19 mouse cellular contexts compared by ENCODE assay signal in genomic region chr6:43475921-43476320, GRCm38 (mm10).
DNase-seq lines count a peak whose midpoint lies in the region; ATAC-seq and TF ChIP-seq lines count a peak whose summit lies in the region.
"Had no signal": no experiment of that assay in that cellular context is flagged by ENCODE, and none has a peak within 500 bp of the region (broad histone marks: within the 10 kb centered on the region; RNA-seq: fewer than 3 reads in every experiment).

No protein-coding gene starts in this region.

- H3K36me3 ChIP-seq in liver, postnatal 0 days (replicated peaks; ENCODE audit: insufficient read depth, low read length): no peaks in the 10 kb centered on the region
- no peaks in the 10 kb centered on the region for H3K36me3 ChIP-seq in liver, embryonic 11.5 days (ENCODE audit: control insufficient read depth, insufficient read depth, low read length)
- H3K36me3 ChIP-seq in stomach, postnatal 0 days (ENCODE audit: control insufficient read depth, insufficient read depth, low read length): no peaks in the 10 kb centered on the region
- H3K36me3 ChIP-seq: G1E had no signal

- no peak for TF ChIP-seq CTCF in liver, postnatal 0 days (IDR thresholded peaks at IDR 0.05; ENCODE audit: low read depth)
- no peak for TF ChIP-seq CTCF in stomach, postnatal 0 days (IDR thresholded peaks at IDR 0.05; ENCODE audit: low read depth)

- H3K27me3 ChIP-seq in liver, postnatal 0 days (ENCODE audit: insufficient read depth, low read length): no peaks in the 10 kb centered on the region
- H3K27me3 ChIP-seq in liver, embryonic 11.5 days (replicated peaks; ENCODE audit: control insufficient read depth, insufficient read depth, low read length): no peaks in the 10 kb centered on the region
- no peaks in the 10 kb centered on the region for H3K27me3 ChIP-seq in stomach, postnatal 0 days (ENCODE audit: control insufficient read depth, insufficient read depth, low read length)
- H3K27me3 ChIP-seq: CH12.LX, Patski had no signal

- no peak overlapping the region for H3K27ac ChIP-seq in liver, postnatal 0 days (ENCODE audit: low read depth)
- H3K27ac ChIP-seq in liver, embryonic 11.5 days (ENCODE audit: low read depth, low read length): no peak overlapping the region
- 0 out of 2 replicates have a peak overlapping the region, but pooled peaks have one; percentile 41 for H3K27ac ChIP-seq in stomach, postnatal 0 days (replicated peaks)

- H3K9ac ChIP-seq in liver, postnatal 0 days (replicated peaks): no peak overlapping the region
- H3K9ac ChIP-seq in liver, embryonic 11.5 days (ENCODE audit: low read depth, low read length): no peak overlapping the region
- H3K9ac ChIP-seq in stomach, postnatal 0 days (ENCODE audit: low read length): no peak overlapping the region

- H3K9me3 ChIP-seq in liver, postnatal 0 days (ENCODE audit: low read length): no peaks in the 10 kb centered on the region
- no peaks in the 10 kb centered on the region for H3K9me3 ChIP-seq in liver, embryonic 11.5 days (ENCODE audit: control insufficient read depth, low read length)
- no peaks in the 10 kb centered on the region for H3K9me3 ChIP-seq in stomach, postnatal 0 days (ENCODE audit: control insufficient read depth, low read length)
- H3K9me3 ChIP-seq: G1E had no signal

- H3K4me1 ChIP-seq in liver, postnatal 0 days (ENCODE audit: insufficient read depth): no peaks in the 10 kb centered on the region; the same call in 1 of the 2 replicates
- no peaks in the 10 kb centered on the region for H3K4me1 ChIP-seq in liver, embryonic 11.5 days (replicated peaks; ENCODE audit: control insufficient read depth, insufficient read depth, low read length)
- no peaks in the 10 kb centered on the region for H3K4me1 ChIP-seq in stomach, postnatal 0 days (replicated peaks; ENCODE audit: control insufficient read depth, insufficient read depth)

- DNase-seq in liver, postnatal 0 days: no peak
- DNase-seq in liver, embryonic 11.5 days (ENCODE audit: low spot score): no peak
- DNase-seq in stomach, postnatal 0 days (ENCODE audit: low spot score): no peak
- DNase-seq: adrenal gland, adult 2 months; adrenal gland, adult 8-10 months; adrenal gland, postnatal 10 days; adrenal gland, postnatal 14 days; adrenal gland, postnatal 25 days; adrenal gland, postnatal 36 days; B cell, adult 2 months; cerebellum, adult 11 months; cerebellum, adult 11-12 months; cerebellum, adult 18-20 months had no signal

- ATAC-seq in liver, postnatal 0 days: peak; percentile 70; the same call in 1 of the 2 replicates
- no peak for ATAC-seq in liver, embryonic 11.5 days (replicated peaks; ENCODE audit: low FRiP score)
- peak; percentile 53; the same call in 1 of the 2 replicates for ATAC-seq in stomach, postnatal 0 days (ENCODE audit: low FRiP score, low TSS enrichment)
- no peak for ATAC-seq in erythroblast, adult 5-6 weeks (replicated peaks; ENCODE audit: low FRiP score, poor library complexity, severe bottlenecking)
- ATAC-seq: activated CD4-positive, CD25-positive, alpha-beta regulatory T cell, adult 4 months; CD4-positive, CD25-positive, alpha-beta regulatory T cell, adult 4 months; Patski had no signal

- no peak overlapping the region for H3K4me3 ChIP-seq in liver, postnatal 0 days (ENCODE audit: low read depth, low read length)
- H3K4me3 ChIP-seq in liver, embryonic 11.5 days (ENCODE audit: low read depth, low read length): no peak overlapping the region
- H3K4me3 ChIP-seq in stomach, postnatal 0 days (ENCODE audit: low read depth, low read length): no peak overlapping the region

- no peak overlapping the region for H3K4me2 ChIP-seq in liver, postnatal 0 days (ENCODE audit: low read depth, low read length)
- H3K4me2 ChIP-seq in liver, embryonic 11.5 days: no peak overlapping the region
- no peak overlapping the region for H3K4me2 ChIP-seq in stomach, postnatal 0 days (replicated peaks; ENCODE audit: low read depth)

- no peak for TF ChIP-seq EP300 in liver, postnatal 0 days (IDR thresholded peaks at IDR 0.05; ENCODE audit: low read depth)
- no peak for TF ChIP-seq EP300 in stomach, postnatal 0 days (optimal IDR thresholded peaks at IDR 0.05)

Comparison
In these comparisons a context has a peak if more than half of its experiments do, and no peak if none do; other contexts are left out.
1. ATAC-seq: peak in liver, postnatal 0 days (single experiment) and stomach, postnatal 0 days (single experiment); none in liver, embryonic 11.5 days (single experiment) and erythroblast, adult 5-6 weeks (single experiment).